Mouse (Mus musculus): ENCODE results near the gene Exoc2.

- TF ChIP-seq MYOD1 (IDR thresholded peaks at IDR 0.05; ENCODE audit: control insufficient read depth in 1 of 3, insufficient read length in 2 of 3, low read depth in 2 of 3), result no peak
- TF ChIP-seq MAX (IDR thresholded peaks at IDR 0.05; ENCODE audit: low read depth), result no peak
These were observed 2.8 kb downstream of the Exoc2 start for GRCm38 (mm10) chr13:30971047-30971446.
